Mouse (Mus musculus) myocyte (in vitro differentiated cells): ENCODE results near the gene Tenm4.

Experiments used
- E2F4 ChIP-seq: IDR thresholded peaks from one replicate; pipeline ENCODE4 v1.6.1; 2011; ENCODE audit warnings: mild to moderate bottlenecking, control low read depth, moderate library complexity; ENCODE audit not compliant: insufficient read depth
- MYOG ChIP-seq, 3 experiments: IDR thresholded peaks; one replicate each; pipeline ENCODE4 v1.6.1; 2011; ENCODE audit warnings: control low read depth in 2 of 3, low read depth in 2 of 3, mild to moderate bottlenecking in 2 of 3; ENCODE audit not compliant: insufficient read length in 2 of 3, control insufficient read depth in 1 of 3, insufficient read depth in 1 of 3
- POLR2A ChIP-seq: IDR thresholded peaks from one replicate; pipeline ENCODE4 v1.6.1; 2011; ENCODE audit warnings: low read depth, mild to moderate bottlenecking, control low read depth, moderate library complexity; ENCODE audit not compliant: insufficient read length
- POLR2AphosphoS2 ChIP-seq: IDR thresholded peaks from one replicate; pipeline ENCODE4 v1.6.1; 2011; ENCODE audit warnings: low read depth, control low read depth; ENCODE audit not compliant: insufficient read length
- REST ChIP-seq: IDR thresholded peaks from one replicate; pipeline ENCODE4 v1.6.1; 2011; ENCODE audit warnings: mild to moderate bottlenecking, control low read depth, moderate library complexity; ENCODE audit not compliant: insufficient read depth, insufficient read length
- TCF12 ChIP-seq: IDR thresholded peaks from one replicate; pipeline ENCODE4 v1.6.1; 2011; ENCODE audit warnings: mild to moderate bottlenecking, control low read depth; ENCODE audit not compliant: poor library complexity, insufficient read depth, severe bottlenecking
- TCF3 ChIP-seq: IDR thresholded peaks from one replicate; pipeline ENCODE4 v1.6.1; 2011; ENCODE audit warnings: low read depth, control low read depth; ENCODE audit not compliant: insufficient read length
- USF1 ChIP-seq: IDR thresholded peaks from one replicate; pipeline ENCODE4 v1.6.1; 2011; ENCODE audit warnings: low read depth, mild to moderate bottlenecking, control low read depth, moderate library complexity

GRCm38 (mm10) chr7:96799816-96800215, 628.8 kb downstream of the Tenm4 start:
- TF ChIP-seq POLR2A: no peak
- TF ChIP-seq USF1: no peak
- TF ChIP-seq REST: no peak
- no peak for TF ChIP-seq MYOG (IDR thresholded peaks at IDR 0.05; ENCODE audit: control insufficient read depth in 1 of 3, insufficient read depth in 1 of 3, insufficient read length in 2 of 3, low read depth in 2 of 3)
- TF ChIP-seq POLR2AphosphoS2: no peak
- TF ChIP-seq TCF3: no peak
- TF ChIP-seq TCF12: no peak
- TF ChIP-seq E2F4: no peak
